Mouse (Mus musculus): Measurements from ENCODE around the gene Fanca. TPM values are rescaled to one million over a fixed set of nuclear protein-coding genes. Genes with fewer than 3 reads are reported as not detected.

Fanca gene
- total and polyA plus RNA-seq, 2 experiments from 2014 or later, result 3.3 to 17.6 TPM

- Histone ChIP-seq H3K4me1 (ENCODE audit: insufficient read depth, low read length) (peaks cover 5% of the 10 kb centered on the region; the same call in 1 of the 2 replicates), H3K4me3 (ENCODE audit: low read depth, low read length) (no peak overlapping the region), H3K9me3 (ENCODE audit: low read length) (no peaks in the 10 kb centered on the region), H3K9ac (replicated peaks; ENCODE audit: low read length, poor library complexity, severe bottlenecking) (no peak overlapping the region), H3K36me3 (ENCODE audit: insufficient read depth, low read length) (no peaks in the 10 kb centered on the region), H3K27me3 (ENCODE audit: insufficient read depth, low read length) (no peaks in the 10 kb centered on the region), H3K4me2 (ENCODE audit: low read depth, low read length, poor library complexity, severe bottlenecking) (no peak overlapping the region), H3K27ac (ENCODE audit: low read depth, low read length) (no peak overlapping the region)
- TF ChIP-seq CTCF (IDR thresholded peaks at IDR 0.05), result no peak
- WGBS, result 87% methylated on average over 4 of the region's 4 CpGs
- DNase-seq (ENCODE audit: low spot score), result no peak
- no peak for ATAC-seq (ENCODE audit: low FRiP score)
Observed at GRCm38 (mm10) chr8:123329350-123329749, 11.0 kb upstream of the Fanca start.

GRCm38 (mm10) chr8:123328552-123328951 lies 10.2 kb upstream of the Fanca start:
- no peak for TF ChIP-seq CTCF (IDR thresholded peaks at IDR 0.05)
- no peak for ATAC-seq (ENCODE audit: low FRiP score)
- Histone ChIP-seq H3K4me1 (ENCODE audit: insufficient read depth, low read length) (no peaks in the 10 kb centered on the region), H3K9me3 (ENCODE audit: low read length) (no peaks in the 10 kb centered on the region), H3K4me2 (ENCODE audit: low read depth, low read length, poor library complexity, severe bottlenecking) (no peak overlapping the region), H3K27ac (ENCODE audit: low read depth, low read length) (no peak overlapping the region), H3K4me3 (ENCODE audit: low read depth, low read length) (no peak overlapping the region), H3K27me3 (ENCODE audit: insufficient read depth, low read length) (no peaks in the 10 kb centered on the region), H3K36me3 (ENCODE audit: insufficient read depth, low read length) (no peaks in the 10 kb centered on the region), H3K9ac (replicated peaks; ENCODE audit: low read length, poor library complexity, severe bottlenecking) (no peak overlapping the region)
- 95% methylated on average over 2 of the region's 2 CpGs for WGBS
- DNase-seq (ENCODE audit: low spot score), result no peak

GRCm38 (mm10) chr8:123319522-123320164 lies 1.3 kb upstream of the Fanca start:
- 38% methylated on average over 7 of the region's 7 CpGs for WGBS
- no peak overlapping the region for H3K9ac ChIP-seq (replicated peaks; ENCODE audit: low read length, poor library complexity, severe bottlenecking)
- H3K27me3 ChIP-seq (ENCODE audit: insufficient read depth, low read length), result no peaks in the 10 kb centered on the region
- peak; percentile 18; the same call in 1 of the 2 replicates for ATAC-seq (ENCODE audit: low FRiP score)
- peak; percentile 74 for DNase-seq (ENCODE audit: low spot score)
- peak; percentile 84 for TF ChIP-seq CTCF (IDR thresholded peaks at IDR 0.05)
- no peaks in the 10 kb centered on the region for H3K9me3 ChIP-seq (ENCODE audit: low read length)
- no peak overlapping the region for H3K27ac ChIP-seq (ENCODE audit: low read depth, low read length)
- H3K36me3 ChIP-seq (ENCODE audit: insufficient read depth, low read length), result no peaks in the 10 kb centered on the region
- H3K4me2 ChIP-seq (ENCODE audit: low read depth, low read length, poor library complexity, severe bottlenecking), result no peak overlapping the region
- no peaks in the 10 kb centered on the region for H3K4me1 ChIP-seq (ENCODE audit: insufficient read depth, low read length)
- H3K4me3 ChIP-seq (ENCODE audit: low read depth, low read length), result no peak overlapping the region

GRCm38 (mm10) chr8:123317781-123318466 lies 452 bp downstream of the Fanca start:
- Histone ChIP-seq H3K9ac (replicated peaks; ENCODE audit: low read length, poor library complexity, severe bottlenecking) (no peak overlapping the region; the same call in 1 of the 2 replicates), H3K4me3 (ENCODE audit: low read depth, low read length) (peak overlapping the region; percentile 48), H3K36me3 (ENCODE audit: insufficient read depth, low read length) (no peaks in the 10 kb centered on the region), H3K27ac (ENCODE audit: low read depth, low read length) (no peak overlapping the region), H3K9me3 (ENCODE audit: low read length) (no peaks in the 10 kb centered on the region), H3K4me1 (ENCODE audit: insufficient read depth, low read length) (no peaks in the 10 kb centered on the region), H3K27me3 (ENCODE audit: insufficient read depth, low read length) (no peaks in the 10 kb centered on the region), H3K4me2 (ENCODE audit: low read depth, low read length, poor library complexity, severe bottlenecking) (peak overlapping the region; percentile 95)
- 6% methylated on average over 21 of the region's 21 CpGs for WGBS
- ATAC-seq (ENCODE audit: low FRiP score) (peak; percentile 42; the same call in 1 of the 2 replicates), DNase-seq (ENCODE audit: low spot score) (no peak)
- no peak for TF ChIP-seq CTCF (IDR thresholded peaks at IDR 0.05)

GRCm38 (mm10) chr8:123308738-123309137 lies 9.6 kb downstream of the Fanca start:
- no peak overlapping the region for H3K9ac ChIP-seq (replicated peaks; ENCODE audit: low read length, poor library complexity, severe bottlenecking)
- TF ChIP-seq CTCF (IDR thresholded peaks at IDR 0.05), result peak; percentile 40
- no peak overlapping the region for H3K4me3 ChIP-seq (ENCODE audit: low read depth, low read length)
- no peak for ATAC-seq (ENCODE audit: low FRiP score)
- H3K36me3 ChIP-seq (ENCODE audit: insufficient read depth, low read length), result no peaks in the 10 kb centered on the region
- WGBS, result 69% methylated on average over 4 of the region's 4 CpGs
- H3K9me3 ChIP-seq (ENCODE audit: low read length), result no peaks in the 10 kb centered on the region
- no peaks in the 10 kb centered on the region for H3K27me3 ChIP-seq (ENCODE audit: insufficient read depth, low read length)
- H3K4me1 ChIP-seq (ENCODE audit: insufficient read depth, low read length), result no peaks in the 10 kb centered on the region
- DNase-seq (ENCODE audit: low spot score), result no peak
- no peak overlapping the region for H3K4me2 ChIP-seq (ENCODE audit: low read depth, low read length, poor library complexity, severe bottlenecking)
- no peak overlapping the region for H3K27ac ChIP-seq (ENCODE audit: low read depth, low read length)

- H3K9me3 ChIP-seq (ENCODE audit: low read length), result no peaks in the 10 kb centered on the region
- WGBS, result 96% methylated on average over 11 of the region's 11 CpGs
- TF ChIP-seq CTCF (IDR thresholded peaks at IDR 0.05), result no peak
Observed at GRCm38 (mm10) chr8:123298301-123298700, 20.1 kb downstream of the Fanca start.

More at GRCm38 (mm10) chr8:123298301-123298700, 20.1 kb downstream of the Fanca start:
- H3K4me3 ChIP-seq (ENCODE audit: low read depth, low read length), result no peak overlapping the region
- no peak overlapping the region for H3K27ac ChIP-seq (ENCODE audit: low read depth, low read length)
- DNase-seq (ENCODE audit: low spot score), result no peak
- no peaks in the 10 kb centered on the region for H3K4me1 ChIP-seq (ENCODE audit: insufficient read depth, low read length)
- ATAC-seq (ENCODE audit: low FRiP score), result no peak
- no peaks in the 10 kb centered on the region for H3K36me3 ChIP-seq (ENCODE audit: insufficient read depth, low read length)
- no peak overlapping the region for H3K4me2 ChIP-seq (ENCODE audit: low read depth, low read length, poor library complexity, severe bottlenecking)
- no peaks in the 10 kb centered on the region for H3K27me3 ChIP-seq (ENCODE audit: insufficient read depth, low read length)
- no peak overlapping the region for H3K9ac ChIP-seq (replicated peaks; ENCODE audit: low read length, poor library complexity, severe bottlenecking)
